Mouse (Mus musculus): ENCODE measurements around the gene Uap1l1.

Gene Uap1l1

GRCm38 (mm10) chr2:25318119-25318966 is 47.1 kb downstream of the Uap1l1 start:
- no peak for DNase-seq (ENCODE audit: low read depth)

GRCm38 (mm10) chr2:25311491-25311891 is 54.0 kb downstream of the Uap1l1 start:
- no peak for DNase-seq (ENCODE audit: low read depth)

- no peak for DNase-seq (ENCODE audit: low read depth)
Observed at GRCm38 (mm10) chr2:25310969-25311368, 54.5 kb downstream of the Uap1l1 start.

- no peak for DNase-seq (ENCODE audit: low read depth)
Observed at GRCm38 (mm10) chr2:25310180-25310579, 55.3 kb downstream of the Uap1l1 start.
